Mouse (Mus musculus): ENCODE measurements around the gene Wnt1. TPM values are rescaled to one million over a fixed set of nuclear protein-coding genes. Genes with fewer than 3 reads are reported as not detected.
"Not testable (repeated sequence)": the region's sequence is repeated elsewhere in the genome, so short reads cannot be mapped to it uniquely, and the experiment has no call there.

The Wnt1 gene
- not detected in 2 replicates for polyA plus RNA-seq (2016; fragmentation: Nextera tagmentation; extraction: Ambion mirVana)

DNA sequence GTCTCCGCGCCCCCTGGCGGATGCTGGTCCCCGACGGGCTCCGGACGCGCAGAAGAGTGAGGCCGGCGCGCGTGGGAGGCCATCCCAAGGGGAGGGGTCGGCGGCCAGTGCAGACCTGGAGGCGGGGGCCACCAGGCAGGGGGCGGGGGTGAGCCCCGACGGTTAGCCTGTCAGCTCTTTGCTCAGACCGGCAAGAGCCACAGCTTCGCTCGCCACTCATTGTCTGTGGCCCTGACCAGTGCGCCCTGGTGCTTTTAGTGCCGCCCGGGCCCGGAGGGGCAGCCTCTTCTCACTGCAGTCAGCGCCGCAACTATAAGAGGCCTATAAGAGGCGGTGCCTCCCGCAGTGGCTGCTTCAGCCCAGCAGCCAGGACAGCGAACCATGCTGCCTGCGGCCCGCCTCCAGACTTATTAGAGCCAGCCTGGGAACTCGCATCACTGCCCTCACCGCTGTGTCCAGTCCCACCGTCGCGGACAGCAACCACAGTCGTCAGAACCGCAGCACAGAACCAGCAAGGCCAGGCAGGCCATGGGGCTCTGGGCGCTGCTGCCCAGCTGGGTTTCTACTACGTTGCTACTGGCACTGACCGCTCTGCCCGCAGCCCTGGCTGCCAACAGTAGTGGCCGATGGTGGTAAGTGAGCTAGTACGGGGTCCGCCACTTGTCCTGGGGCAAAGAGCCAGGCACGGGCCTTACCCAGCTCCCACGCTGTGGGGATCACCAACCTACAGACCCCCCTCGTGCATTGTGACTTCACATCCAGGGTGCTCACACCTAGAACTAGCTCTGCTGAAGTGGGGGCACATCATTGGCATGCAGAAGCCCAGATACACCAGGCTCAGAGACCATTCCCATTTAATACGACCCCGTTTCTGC lies at the start of gene Wnt1:
Wnt1 (plus strand) TSS at position 197 of the 875 bp plus-strand sequence.
- peak; percentile 40 for ATAC-seq (ENCODE audit: insufficient number of reproducible peaks, low FRiP score)
- Histone ChIP-seq H3K4me3 (peak within 1 kb of the TSS; percentile 35), H3K4me1 (replicated peaks) (peaks cover 38% of the 10 kb centered on the region), H3K9ac (no peak within 1 kb of the TSS), H3K9me3 (replicated peaks) (peaks cover 4% of the 10 kb centered on the region), H3K27ac (ENCODE audit: poor library complexity, severe bottlenecking) (no peak within 1 kb of the TSS), H3K27me3 (replicated peaks) (peaks cover 93% of the 10 kb centered on the region), H3K4me2 (peak within 1 kb of the TSS; percentile 62), H3K36me3 (no peaks in the 10 kb centered on the region)
- 3% methylated on average over 51 of the region's 51 CpGs for WGBS

DNA sequence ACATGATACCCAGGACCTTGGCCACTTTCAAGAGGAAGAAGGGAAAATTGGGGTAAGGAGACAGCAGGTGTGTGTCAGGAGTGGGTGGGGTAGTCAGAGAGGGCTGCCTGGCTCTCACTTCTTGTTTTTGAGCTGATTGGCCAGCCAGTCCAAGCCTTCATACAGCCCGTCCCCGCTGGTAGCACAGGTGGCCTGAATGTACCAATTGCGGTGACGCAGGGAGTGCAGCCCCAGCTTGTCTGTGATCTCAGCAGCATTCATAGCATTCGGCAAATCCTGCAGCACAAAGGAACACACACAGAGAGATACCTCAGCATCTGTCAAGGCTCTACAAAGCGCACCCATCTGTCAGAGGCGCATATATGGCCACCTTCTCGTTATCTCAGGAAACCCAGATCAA lies 49.4 kb upstream of the Wnt1 start:
- Histone ChIP-seq H3K27me3 (replicated peaks) (no peaks in the 10 kb centered on the region), H3K4me1 (replicated peaks) (peaks cover 10% of the 10 kb centered on the region), H3K36me3 (peaks cover 64% of the 10 kb centered on the region), H3K4me3 (no peak overlapping the region), H3K9ac (no peak overlapping the region), H3K9me3 (replicated peaks) (no peaks in the 10 kb centered on the region), H3K27ac (ENCODE audit: poor library complexity, severe bottlenecking) (no peak overlapping the region), H3K4me2 (no peak overlapping the region)
- ATAC-seq (ENCODE audit: insufficient number of reproducible peaks, low FRiP score) = no peak
- 87% methylated on average over 8 of the region's 8 CpGs for WGBS

DNA sequence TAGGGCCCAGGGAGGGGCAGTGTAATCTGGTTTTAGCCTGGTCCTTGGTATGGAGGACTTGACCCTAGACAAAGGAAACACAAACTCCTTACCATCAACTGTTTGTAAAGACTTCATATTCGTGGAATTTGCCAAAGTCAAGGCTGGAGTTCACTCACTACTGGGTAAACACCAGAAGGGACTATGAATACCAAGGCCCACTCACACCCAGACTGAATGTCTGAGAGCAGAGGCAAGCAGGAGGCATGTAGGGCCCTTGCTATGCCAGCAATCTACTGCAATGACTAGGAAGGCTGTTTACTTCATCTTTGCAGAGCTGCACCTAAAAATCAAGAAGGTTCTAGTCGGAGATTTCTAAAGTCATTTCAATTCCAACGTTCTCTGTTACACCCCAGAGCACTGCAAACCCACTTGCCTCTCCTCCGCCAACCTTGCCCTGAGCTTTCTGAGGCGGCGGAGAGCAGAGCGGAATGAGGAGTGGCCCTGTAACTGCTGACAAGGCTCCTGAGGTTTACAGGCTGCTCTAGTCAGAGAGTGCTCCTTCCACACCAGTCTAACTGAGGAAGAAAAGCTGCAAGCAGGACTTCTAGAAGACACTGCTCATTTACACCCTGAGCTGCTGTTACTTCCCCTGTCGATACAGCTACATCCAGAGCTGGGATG lies 46.8 kb upstream of the Wnt1 start:
- WGBS = 75% methylated on average over 8 of the region's 8 CpGs
- Histone ChIP-seq H3K36me3 (peaks cover 47% of the 10 kb centered on the region), H3K9ac (no peak overlapping the region), H3K9me3 (replicated peaks) (no peaks in the 10 kb centered on the region), H3K27me3 (replicated peaks) (no peaks in the 10 kb centered on the region), H3K4me1 (replicated peaks) (peaks cover 30% of the 10 kb centered on the region), H3K4me2 (no peak overlapping the region), H3K27ac (ENCODE audit: poor library complexity, severe bottlenecking) (no peak overlapping the region), H3K4me3 (no peak overlapping the region)
- ATAC-seq (ENCODE audit: insufficient number of reproducible peaks, low FRiP score) = no peak

DNA sequence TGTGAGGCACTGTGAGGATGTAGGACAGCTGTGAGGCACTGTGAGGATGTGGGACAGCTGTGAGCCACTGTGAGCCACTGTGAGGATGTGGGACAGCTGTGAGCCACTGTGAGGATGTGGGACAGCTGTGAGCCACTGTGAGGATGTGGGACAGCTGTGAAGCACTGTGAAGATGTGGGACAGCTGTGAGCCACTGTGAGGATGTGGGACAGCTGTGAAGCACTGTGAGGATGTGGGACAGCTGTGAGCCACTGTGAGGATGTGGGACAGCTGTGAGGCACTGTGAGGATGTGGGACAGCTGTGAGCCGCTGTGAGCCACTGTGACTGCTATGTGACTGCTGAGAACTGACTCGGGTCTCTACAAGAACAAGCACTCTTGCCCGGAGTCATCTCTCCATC lies 45.8 kb upstream of the Wnt1 start:
- H3K4me3 ChIP-seq; H3K27ac ChIP-seq (ENCODE audit: poor library complexity, severe bottlenecking); H3K9me3 ChIP-seq (replicated peaks); H3K27me3 ChIP-seq (replicated peaks); H3K9ac ChIP-seq; ATAC-seq (ENCODE audit: insufficient number of reproducible peaks, low FRiP score); H3K4me2 ChIP-seq: not testable (repeated sequence)
- peaks cover 30% of the 10 kb centered on the region for H3K4me1 ChIP-seq (replicated peaks)
- peaks cover 42% of the 10 kb centered on the region for H3K36me3 ChIP-seq
- WGBS = 80% methylated on average over 3 of the region's 3 CpGs

DNA sequence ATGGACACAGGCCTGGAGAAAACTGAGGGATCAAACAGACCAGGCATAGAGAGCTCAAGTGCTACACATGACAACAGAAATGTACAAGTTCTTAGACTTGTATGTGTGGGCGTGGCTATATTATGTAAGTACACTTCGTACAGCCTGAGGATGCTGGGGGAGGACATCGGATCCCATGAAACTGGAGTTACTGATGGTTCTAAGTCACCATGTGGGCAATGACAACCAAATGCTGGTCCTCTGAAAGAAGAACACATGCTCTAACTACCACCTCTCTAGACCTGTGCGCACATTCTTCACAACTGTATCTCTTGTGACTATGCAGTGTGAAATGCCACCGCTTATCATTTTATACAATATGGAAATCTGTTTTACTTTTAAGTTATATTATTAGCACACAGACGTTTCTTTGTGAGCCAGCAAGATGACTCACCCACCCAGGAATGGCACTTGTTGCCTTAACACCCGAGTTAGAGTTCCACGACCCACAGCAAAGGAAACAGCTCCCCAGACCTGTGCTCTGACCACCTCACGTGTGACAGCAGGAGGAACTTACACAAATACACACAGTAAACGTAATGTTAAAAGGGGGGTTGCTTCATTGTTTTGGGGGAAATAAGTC lies 43.2 kb upstream of the Wnt1 start:
- Histone ChIP-seq H3K4me3 (no peak overlapping the region), H3K4me1 (replicated peaks) (peaks cover 30% of the 10 kb centered on the region), H3K27ac (ENCODE audit: poor library complexity, severe bottlenecking) (no peak overlapping the region), H3K9me3 (replicated peaks) (no peaks in the 10 kb centered on the region), H3K9ac (no peak overlapping the region), H3K27me3 (replicated peaks) (no peaks in the 10 kb centered on the region), H3K4me2 (no peak overlapping the region), H3K36me3 (peaks cover 20% of the 10 kb centered on the region)
- ATAC-seq (ENCODE audit: insufficient number of reproducible peaks, low FRiP score) = no peak
- 65% methylated on average over 10 of the region's 10 CpGs for WGBS

DNA sequence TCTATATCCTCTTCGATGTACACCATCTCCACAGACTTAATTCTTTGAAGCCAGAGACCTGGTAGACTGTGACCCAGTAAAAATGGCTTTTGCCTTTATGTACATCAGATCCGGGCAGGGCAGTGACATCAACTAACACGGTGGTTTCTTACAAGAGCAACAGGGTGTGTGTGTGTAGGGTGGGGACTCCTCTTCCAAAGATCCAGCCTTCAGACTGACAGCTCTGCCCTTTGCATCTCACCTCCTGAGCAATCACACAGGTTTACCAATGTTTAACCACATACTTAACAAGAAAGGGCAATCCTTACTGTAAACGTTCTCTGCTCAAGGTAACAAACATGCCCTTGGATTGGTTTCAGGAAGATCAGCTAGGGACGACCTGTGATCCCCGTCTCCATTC lies 42.4 kb upstream of the Wnt1 start:
- Histone ChIP-seq H3K36me3 (peaks cover 12% of the 10 kb centered on the region), H3K27ac (ENCODE audit: poor library complexity, severe bottlenecking) (no peak overlapping the region), H3K4me2 (no peak overlapping the region), H3K4me1 (replicated peaks) (peaks cover 30% of the 10 kb centered on the region), H3K9me3 (replicated peaks) (no peaks in the 10 kb centered on the region), H3K27me3 (replicated peaks) (no peaks in the 10 kb centered on the region), H3K9ac (no peak overlapping the region), H3K4me3 (no peak overlapping the region)
- no peak for ATAC-seq (ENCODE audit: insufficient number of reproducible peaks, low FRiP score)
- 84% methylated on average over 6 of the region's 6 CpGs for WGBS

DNA sequence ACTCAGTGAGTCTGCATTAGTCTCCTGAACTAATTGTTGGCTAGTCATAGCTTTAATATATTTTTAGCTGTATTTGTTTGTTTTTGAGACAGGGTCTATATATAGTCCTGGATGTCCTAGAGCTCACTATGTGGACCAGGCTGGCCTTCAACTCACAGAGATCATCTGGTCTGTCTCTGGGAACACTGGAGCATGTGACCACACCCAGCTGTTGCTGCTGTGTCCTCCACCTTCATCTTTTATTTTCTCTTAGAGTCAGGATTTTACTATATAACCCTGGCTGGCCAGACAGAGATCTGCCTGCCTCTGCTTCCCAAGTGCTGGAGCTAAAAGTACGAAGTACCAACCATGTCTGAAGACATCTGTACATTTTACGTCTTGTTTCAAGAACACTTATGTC lies 40.6 kb upstream of the Wnt1 start:
- Histone ChIP-seq H3K9me3 (replicated peaks) (no peaks in the 10 kb centered on the region), H3K9ac (no peak overlapping the region), H3K36me3 (peaks cover 4% of the 10 kb centered on the region; the same call in 1 of the 2 replicates), H3K27ac (ENCODE audit: poor library complexity, severe bottlenecking) (no peak overlapping the region), H3K27me3 (replicated peaks) (no peaks in the 10 kb centered on the region), H3K4me3 (no peak overlapping the region), H3K4me2 (no peak overlapping the region), H3K4me1 (replicated peaks) (peaks cover 36% of the 10 kb centered on the region)
- 95% methylated on average over 2 of the region's 2 CpGs for WGBS
- ATAC-seq (ENCODE audit: insufficient number of reproducible peaks, low FRiP score) = no peak

DNA sequence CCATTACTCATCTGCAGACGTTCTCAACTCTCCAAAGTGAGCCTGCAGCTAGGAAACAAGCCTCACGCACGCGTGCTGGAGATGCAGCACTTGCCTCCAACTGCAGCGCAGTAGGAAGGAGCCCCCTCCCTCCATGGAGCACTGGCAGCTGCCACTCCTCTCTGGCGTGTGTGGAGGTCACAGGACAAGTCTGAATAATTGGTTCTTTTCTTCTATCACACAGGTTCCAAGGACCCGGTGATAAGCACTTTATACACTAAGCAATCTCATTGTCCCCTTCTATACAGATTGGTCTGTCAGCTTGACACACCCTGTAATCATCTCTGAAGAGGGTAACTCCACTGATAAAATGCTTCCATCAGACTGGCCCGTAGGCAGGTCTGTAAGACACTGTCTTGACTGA lies 36.6 kb upstream of the Wnt1 start:
- no peaks in the 10 kb centered on the region for H3K27me3 ChIP-seq (replicated peaks)
- WGBS = 55% methylated on average over 8 of the region's 8 CpGs

DNA sequence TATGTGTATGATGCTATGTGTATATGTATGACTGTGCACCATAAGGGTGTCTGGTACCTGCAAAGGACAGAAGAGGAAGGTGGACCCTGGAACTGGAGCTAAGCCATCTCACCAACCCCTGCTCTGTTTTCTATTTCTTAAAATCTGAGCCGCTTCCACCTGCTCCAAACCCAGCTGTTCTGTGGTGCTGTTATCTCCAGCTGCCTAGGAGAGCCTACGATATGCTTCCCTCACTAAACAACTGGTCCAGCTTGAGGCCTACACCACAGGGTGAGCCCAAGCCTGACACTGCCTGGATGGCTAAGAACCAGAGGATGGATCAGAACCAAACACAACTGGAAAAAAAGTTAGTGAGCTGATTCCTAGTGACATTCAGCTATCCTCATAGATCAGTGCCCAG lies 35.5 kb upstream of the Wnt1 start:
- no peak overlapping the region for H3K27ac ChIP-seq (ENCODE audit: poor library complexity, severe bottlenecking)
- H3K36me3 ChIP-seq = peaks cover 32% of the 10 kb centered on the region
- H3K9ac ChIP-seq = no peak overlapping the region
- H3K4me3 ChIP-seq = no peak overlapping the region
- ATAC-seq (ENCODE audit: insufficient number of reproducible peaks, low FRiP score) = no peak
- WGBS = 62% methylated on average over 2 of the region's 2 CpGs
- 0 out of 2 replicates have a peak, but pooled peaks cover 11% of the 10 kb centered on the region for H3K4me1 ChIP-seq (replicated peaks)
- no peaks in the 10 kb centered on the region for H3K27me3 ChIP-seq (replicated peaks)
- H3K4me2 ChIP-seq = no peak overlapping the region
- H3K9me3 ChIP-seq (replicated peaks) = no peaks in the 10 kb centered on the region

More for the DNA sequence above, 36.6 kb upstream of the Wnt1 start:
- Histone ChIP-seq H3K9ac (no peak overlapping the region), H3K4me1 (replicated peaks) (0 out of 2 replicates have a peak, but pooled peaks cover 11% of the 10 kb centered on the region), H3K9me3 (replicated peaks) (no peaks in the 10 kb centered on the region), H3K36me3 (peaks cover 22% of the 10 kb centered on the region), H3K4me3 (no peak overlapping the region), H3K27ac (ENCODE audit: poor library complexity, severe bottlenecking) (no peak overlapping the region), H3K4me2 (no peak overlapping the region)
- ATAC-seq (ENCODE audit: insufficient number of reproducible peaks, low FRiP score) = no peak

DNA sequence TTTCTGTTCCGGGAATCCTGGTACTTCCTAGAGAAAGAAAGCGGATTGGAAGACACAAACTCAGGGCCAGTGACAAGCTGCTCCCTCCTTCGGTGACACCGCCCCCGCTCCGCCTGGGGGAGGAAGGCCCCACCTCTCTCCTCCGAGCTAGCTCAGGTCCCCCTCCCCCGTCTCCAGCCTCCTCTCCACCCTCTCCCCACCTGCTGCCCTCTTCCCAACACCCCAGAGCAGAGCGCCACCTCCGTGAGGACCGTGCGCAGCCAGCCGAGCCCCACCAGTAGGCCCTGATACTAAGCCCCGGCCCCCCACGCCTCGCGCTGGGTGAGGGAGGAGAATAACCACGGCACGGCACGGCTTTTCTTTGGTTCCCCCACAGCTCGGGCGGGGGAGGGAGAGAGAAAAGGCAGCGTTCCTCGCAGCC lies 27.4 kb upstream of the Wnt1 start:
- peak; percentile 81 for ATAC-seq (ENCODE audit: insufficient number of reproducible peaks, low FRiP score)
- peak overlapping the region; percentile 66 for H3K27ac ChIP-seq (ENCODE audit: poor library complexity, severe bottlenecking)
- no peaks in the 10 kb centered on the region for H3K9me3 ChIP-seq (replicated peaks)
- peak overlapping the region; percentile 87 for H3K4me2 ChIP-seq
- H3K27me3 ChIP-seq (replicated peaks) = peaks cover 13% of the 10 kb centered on the region
- peaks cover 16% of the 10 kb centered on the region for H3K4me1 ChIP-seq (replicated peaks)
- H3K36me3 ChIP-seq = peaks cover 23% of the 10 kb centered on the region
- peak overlapping the region; percentile 87 for H3K4me3 ChIP-seq
- WGBS = under 1% methylated on average over 24 of the region's 24 CpGs
- peak overlapping the region; percentile 90 for H3K9ac ChIP-seq
